Mouse (Mus musculus) cerebral cortex, adult 2 months (tissue): Measurements from ENCODE around the gene Taf13.

Experiments used
- WGBS: fragments of 180-500 bp; shearing (Covaris S2); methylation state at CpG from one replicate; pipeline ENCODE4 v1.1.7; 2018; 5-methylcytosine and 5-hydroxymethylcytosine counted together

The Taf13 gene

DNA sequence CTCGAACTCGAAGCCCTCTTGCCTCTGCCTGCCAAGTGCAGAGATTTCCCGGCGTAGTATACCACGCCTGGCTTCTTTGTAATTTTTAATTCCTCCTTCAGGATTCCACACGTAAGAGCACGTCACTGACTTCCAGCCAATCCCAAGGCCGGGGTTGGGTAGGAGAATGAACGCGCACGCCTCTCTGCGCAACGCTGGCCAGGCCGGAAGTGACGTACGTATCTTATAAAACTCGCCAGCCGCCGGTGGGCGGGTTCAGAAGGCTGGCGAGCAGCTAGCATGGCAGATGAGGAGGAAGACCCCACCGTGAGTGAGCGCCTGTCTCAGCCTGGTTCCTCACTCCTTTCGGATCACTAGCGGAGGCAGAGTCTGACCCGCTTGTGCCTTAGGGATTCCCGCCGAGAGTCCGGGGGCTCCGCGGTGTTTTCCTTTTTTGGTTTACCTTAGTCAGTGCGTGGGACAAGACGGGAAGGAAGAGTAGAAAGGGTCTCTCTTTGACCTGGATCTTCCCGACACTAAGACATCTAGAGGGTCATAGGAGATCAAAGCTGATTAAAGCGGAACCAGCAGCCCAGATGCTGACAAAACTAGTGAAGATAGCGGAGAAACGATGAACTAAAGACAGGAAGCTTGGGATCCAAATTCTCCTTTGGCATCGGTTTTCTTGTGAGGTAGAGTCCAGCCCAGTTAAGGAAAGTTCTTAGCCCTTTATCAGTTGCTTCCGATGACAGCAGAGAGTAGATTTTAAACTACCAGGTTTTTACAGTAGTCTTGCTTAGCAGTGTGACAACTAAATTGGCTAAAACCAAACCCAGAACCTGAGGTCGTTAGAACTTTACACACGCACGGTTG, at the start of gene Taf13:
Gene Taf13, plus strand, starts transcription at position 256 of the 852 bp plus-strand sequence.
- under 1% methylated on average over 42 of the region's 42 CpGs for WGBS

DNA sequence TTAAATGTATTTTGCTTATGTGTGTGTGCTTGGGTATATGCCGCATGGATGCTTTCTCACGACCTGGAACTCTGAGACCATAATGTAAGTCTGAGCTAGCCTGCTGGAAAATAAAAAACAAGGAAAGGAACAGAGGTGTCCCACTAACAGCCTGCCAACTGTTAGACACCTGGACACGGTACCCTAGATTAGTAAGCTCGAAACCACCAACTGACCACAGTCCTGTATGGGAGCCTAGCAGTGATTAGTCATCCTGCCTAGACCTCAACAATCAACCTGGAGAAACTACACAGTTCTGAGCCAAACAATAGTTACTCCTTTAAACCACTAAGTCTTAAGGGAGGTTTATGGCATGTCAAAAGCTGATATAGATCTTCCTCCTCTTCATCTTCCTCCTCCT, 48.1 kb upstream of the Taf13 start:
- 92% methylated on average over 4 of the region's 4 CpGs for WGBS

DNA sequence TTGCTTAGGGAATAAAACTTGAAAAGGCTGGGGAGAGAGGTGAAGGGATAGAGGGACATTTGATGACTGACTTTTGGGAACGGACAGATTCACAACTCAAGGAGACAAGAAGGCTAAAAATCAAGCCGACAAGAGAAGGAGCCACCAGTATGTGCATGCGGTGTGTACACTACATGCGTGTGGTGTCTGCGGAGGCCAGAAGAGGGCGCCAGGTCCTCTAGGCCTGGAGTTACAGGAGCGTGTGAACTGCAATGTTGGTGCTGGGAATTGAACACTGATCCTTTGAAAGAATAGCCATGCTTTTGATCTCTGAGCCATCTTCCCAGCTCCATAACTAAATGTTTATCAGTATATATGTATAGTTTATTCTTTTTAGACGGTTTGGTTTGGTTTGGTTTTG, 43.0 kb upstream of the Taf13 start:
- WGBS: 97% methylated on average over 8 of the region's 8 CpGs

DNA sequence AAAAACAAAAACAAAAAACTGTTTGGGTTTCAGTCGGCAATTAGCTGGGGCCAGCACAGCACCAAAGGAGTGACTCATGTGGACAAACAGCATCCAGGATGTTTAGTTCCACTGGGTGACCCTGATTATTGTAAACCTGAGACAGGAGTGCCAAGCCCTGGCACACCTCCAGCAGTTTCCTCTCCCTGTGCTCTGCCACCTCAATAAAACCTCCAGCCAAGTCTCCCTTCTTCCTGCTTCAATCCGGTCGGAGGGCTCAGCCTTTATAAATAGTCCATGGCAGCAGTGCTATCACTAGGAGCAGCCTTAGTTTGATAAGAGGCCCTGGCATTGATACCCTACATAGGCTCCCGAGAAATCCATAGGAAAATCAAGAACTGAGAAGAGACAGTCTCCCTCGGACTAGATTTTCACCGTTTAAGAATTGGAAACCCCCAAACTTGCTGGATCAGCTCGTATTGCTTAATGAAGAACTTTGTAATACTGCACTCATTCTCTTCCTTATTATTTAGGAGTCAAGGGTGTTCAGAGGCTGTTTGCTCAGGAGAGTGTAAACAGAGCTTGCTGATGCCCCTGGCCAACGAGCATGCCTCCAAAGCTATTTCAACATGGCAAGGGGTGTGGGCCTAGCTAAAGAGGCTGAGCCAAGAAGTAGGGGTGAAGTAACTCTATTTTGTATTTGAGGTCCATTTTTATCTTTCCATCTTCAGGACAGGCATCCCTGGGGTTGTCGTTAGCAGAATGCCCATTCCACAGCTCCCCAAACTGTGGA, 38.2 kb upstream of the Taf13 start:
- 60% methylated on average over 9 of the region's 9 CpGs for WGBS

DNA sequence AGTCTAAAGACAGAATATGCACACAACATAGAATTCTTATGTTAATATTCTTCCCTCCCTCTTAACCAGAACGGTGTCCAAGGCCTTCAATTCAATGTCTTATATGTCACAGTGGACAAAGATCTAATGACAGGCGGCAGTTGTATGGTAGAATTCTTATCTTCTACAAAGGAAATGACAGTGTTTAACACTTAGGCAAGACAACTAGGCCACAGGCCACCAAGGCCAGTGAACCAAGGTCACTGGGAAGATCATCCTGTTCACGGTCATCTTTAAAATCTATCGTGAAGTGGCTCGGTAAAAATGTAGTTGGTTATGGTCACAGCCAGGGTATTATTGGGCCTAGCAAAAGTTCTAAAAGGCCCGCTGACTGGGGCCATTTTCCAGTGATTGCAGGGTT, 37.5 kb upstream of the Taf13 start, which contains the start of gene 1700013F07Rik:
Gene 1700013F07Rik, plus strand, starts transcription at position 200 of the 400 bp plus-strand sequence.
- 95% methylated on average over 6 of the region's 6 CpGs for WGBS

DNA sequence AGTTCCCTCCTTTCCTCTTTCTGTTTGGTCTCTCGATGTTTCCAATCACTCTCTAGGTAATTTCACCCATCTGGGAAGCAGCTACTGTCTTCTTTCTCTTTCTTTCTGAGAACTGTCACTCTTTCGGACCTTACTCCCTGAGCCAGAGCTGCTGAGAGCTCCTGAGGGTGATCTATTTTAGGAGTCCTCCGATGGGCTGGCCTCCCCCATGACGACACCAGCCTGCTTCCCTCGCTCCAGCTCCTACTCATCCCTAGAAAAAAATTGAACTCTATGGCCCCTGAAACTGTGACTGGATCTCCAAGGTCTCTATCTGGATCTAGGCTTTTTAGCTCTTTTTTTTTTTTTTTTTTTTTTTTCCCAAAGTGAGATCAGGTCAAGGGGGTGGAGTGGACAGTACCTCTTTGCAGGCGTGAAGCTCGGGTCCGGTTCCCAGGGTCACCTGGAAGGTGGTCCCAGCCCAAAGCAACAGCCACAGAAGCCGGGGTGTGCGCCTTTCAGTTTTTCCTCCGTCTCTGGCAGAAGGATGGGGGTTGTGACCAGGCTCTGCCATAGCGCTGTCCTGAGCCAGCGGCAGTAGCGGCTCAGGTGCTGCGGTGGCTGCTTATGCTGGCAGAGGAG, 35.5 kb upstream of the Taf13 start:
- WGBS: 7% methylated on average over 15 of the region's 15 CpGs

DNA sequence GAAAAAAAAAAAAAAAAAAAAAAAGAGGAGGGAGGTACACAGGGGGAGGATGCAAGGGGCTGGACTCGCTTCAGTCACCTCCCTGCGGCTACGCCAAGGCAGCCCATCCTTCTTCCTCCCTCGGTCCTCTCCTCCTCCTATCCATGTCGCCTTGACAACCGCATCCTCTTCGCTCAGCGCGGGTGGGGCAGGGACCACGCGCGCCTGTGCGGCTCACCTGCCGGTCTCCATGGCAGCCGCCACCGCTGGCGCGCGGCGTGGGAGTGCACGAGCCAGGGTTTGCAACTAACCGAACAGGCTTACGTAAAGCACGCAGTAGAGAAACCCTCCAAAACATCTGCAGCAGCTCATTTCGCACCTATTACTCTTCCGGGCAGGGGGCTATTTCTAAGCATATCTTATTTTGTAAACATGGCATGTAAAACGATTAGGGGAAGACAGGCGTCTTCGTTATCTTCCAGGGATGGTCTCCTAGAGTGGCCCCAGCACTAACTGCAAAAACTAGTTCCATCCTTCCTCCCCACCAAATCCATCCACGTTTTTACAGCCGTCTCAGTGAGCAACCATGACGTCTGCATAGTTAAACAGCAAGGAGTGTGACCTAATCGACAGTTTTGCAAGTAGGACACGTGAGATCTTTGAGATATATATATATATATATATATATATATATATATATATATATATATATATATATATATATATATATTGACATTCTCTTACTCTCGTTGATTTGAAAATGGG, 34.8 kb upstream of the Taf13 start, which contains the start of gene 5330417C22Rik:
Gene 5330417C22Rik, minus strand, starts transcription at position 20 of the 744 bp plus-strand sequence.
- 1% methylated on average over 35 of the region's 35 CpGs for WGBS

DNA sequence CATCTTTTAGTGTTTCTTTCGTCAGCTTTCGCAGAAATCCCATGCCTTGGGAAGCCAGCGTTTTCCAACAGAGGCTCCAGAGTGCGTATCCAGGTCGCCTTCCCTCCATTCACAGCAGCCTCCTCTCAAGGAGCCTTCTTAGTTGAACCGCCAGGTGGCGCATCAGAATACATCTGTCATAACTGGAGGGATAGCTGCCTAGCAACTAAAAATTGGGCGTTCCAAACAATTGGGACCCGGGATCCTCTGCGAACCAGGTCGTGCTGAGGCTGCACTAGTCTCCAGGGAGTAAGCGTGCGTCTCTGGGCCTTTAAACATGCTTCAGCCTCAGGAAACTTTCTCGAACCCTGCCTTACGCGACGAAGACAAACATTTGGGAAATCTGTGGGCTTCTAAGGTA, 34.2 kb upstream of the Taf13 start:
- 2% methylated on average over 17 of the region's 17 CpGs for WGBS

DNA sequence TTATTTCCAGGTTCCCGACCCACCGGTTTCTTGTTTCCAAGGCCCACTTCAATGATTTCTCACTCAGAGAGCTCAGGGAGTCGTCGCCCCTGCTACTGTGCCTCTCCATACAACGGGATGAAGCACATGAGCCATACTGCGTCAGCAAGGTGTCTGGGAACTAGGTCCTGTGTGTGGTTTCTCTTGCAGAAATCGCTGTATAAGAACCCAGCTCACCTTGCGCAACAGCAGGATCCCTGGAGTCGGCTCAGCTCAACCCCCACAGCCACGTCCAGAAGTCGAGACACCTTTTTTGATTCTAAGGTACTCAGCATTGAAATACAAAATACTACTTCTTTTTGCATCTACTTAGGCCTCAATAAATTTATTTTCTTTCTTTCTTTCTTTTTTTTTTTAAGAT, 29.2 kb upstream of the Taf13 start:
- WGBS: 87% methylated on average over 11 of the region's 11 CpGs

DNA sequence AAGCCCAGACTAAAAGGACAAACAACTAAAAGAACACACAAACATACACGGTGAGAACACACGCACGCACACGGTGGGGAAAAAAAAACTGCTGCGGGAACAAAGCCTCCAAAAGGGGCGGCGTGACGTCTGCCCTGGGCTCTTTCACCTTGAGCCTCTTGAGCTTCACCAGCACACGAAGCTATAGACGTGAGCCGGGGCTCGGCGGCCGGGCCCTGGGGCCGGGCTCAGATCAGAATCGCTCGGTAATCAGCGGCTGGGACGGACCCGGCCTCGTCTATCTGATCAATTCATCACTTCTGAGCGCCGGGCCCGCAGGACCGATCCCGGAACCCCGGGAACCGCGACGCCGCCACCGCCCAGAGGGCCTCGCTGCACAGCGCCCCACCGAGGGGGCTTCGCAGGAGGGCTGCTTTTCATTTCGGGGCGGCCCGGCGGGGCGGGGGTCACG, 17.4 kb upstream of the Taf13 start:
- WGBS: under 1% methylated on average over 42 of the region's 42 CpGs

DNA sequence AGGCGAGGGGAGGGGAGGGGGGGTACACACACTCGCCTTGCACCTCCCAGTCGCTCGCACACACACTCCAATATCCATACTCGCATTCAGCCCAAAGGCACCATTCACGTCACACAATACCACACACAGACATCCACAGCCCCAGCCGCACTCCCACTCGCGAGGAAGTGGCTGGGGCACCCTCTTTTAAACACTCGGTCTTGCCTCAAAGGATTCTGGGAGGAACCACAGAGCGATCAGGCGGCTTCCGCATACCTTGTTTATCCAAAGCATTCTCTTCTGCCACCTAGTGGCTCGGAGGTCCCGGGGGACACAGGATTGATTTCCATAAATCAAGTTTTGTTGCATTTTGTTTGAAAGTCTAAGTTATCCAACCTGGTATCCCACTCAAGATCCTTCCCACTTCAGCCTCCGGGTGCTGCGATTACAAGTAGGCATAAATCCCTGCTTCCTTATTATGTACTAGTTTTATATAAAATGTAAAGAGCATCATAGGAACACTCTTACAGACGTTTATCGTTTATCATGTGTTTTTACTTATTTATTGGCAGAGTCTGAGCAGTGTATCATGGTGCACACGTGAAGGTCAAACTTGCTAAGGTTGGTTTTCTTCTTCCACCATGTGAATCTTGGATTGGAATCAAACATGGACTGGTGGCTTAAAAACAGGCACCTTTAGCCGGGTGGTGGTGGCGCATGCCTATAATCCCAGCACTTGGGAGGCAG, 16.7 kb upstream of the Taf13 start:
- 18% methylated on average over 22 of the region's 22 CpGs for whole genome bisulfite sequencing

DNA sequence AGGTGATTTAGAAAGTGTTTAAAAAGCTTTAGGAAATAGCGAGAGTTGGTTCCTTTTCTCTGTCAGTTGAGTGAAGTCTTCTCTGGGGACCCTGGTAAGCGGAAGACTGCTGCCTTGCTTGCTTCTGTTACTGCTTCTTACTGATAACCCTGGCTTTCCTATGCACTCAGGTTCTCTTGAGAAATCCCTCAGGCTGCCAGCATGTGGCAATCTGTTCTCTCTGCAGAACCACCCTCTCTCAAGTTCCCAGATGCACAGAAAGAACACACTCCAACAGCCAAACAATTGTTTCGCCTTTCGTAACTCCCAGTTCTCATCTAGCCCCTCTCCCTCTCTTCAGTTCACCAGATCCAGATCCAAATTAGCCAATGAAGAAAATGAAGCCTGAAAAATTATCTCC, 13.6 kb upstream of the Taf13 start:
- WGBS: 91% methylated on average over 4 of the region's 4 CpGs

DNA sequence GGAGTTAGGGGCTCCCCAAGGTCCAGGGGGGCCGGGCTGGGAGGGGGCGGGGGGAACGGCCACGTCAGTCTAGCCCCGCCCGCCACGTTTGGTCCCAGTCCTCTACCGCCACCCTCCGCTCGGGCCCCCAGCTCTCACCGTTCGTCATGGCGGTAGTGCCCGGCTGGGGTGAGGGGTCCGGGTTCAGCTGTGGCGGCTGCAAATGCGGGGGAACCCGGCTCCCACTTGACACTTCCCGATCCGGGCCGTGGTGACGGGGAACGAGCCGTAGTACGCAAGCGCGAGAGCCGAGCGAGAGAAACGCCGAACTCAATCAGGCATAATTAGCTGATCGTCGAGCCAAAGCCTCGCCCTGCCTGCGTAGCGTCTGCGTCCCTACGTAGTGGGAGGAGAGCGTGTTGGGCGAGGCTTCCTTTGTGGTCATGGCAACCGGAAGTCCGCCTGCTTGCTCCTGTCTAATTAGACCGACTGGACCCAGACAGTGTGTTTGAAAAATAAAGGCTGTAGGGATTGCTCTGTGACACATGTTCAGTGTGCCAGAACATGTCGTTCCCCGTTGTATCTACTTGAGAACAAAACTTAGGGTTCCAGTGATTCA, 9.3 kb upstream of the Taf13 start, which contains the start of gene Tmem167b:
Gene Tmem167b, minus strand, starts transcription at position 334 of the 598 bp plus-strand sequence.
- 0% methylated on average over 45 of the region's 45 CpGs for WGBS

DNA sequence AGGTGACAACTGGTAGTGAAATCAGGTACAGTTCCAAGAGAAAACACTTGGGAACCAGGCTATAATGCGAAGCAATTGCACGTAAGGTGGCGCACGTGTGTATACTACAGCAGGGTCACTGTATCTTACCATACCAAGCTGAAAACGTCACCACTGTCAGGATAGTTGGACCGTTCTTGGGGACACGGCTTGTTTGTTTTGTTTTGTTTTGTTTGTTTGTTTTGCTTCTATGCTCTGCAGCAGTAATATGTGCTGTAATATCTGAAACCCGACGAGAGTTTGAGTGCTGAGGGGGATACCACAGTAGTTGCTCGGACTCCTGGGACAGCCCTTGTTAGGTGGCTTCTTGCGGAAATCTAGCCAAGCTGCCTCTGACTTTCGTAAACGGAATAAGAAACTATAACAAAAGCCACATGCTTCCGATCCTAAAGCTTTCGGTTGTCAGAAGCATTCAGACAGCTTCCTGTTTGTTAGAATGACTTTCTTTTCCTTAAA, 8.7 kb upstream of the Taf13 start:
- WGBS: under 1% methylated on average over 15 of the region's 15 CpGs

DNA sequence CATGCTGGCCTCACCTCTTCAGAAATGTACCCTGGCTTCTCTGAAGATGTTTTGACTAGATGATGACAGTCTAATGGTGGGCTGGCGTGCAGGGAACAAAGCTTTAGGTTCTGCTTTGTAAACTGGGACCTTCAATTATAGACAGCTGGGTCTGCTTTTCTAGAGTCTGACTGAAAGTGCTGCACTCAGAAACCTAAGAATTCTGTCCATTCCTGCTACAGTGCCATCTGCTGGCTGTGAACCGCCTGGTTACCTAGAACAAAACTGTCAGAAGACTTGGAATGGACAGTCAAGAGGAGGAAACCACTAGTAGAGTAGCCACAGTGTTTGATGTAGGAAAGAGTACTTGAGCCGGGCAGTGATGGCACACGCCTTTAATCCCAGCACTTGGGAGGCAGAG, 8.2 kb upstream of the Taf13 start:
- 3% methylated on average over 4 of the region's 4 CpGs for WGBS

DNA sequence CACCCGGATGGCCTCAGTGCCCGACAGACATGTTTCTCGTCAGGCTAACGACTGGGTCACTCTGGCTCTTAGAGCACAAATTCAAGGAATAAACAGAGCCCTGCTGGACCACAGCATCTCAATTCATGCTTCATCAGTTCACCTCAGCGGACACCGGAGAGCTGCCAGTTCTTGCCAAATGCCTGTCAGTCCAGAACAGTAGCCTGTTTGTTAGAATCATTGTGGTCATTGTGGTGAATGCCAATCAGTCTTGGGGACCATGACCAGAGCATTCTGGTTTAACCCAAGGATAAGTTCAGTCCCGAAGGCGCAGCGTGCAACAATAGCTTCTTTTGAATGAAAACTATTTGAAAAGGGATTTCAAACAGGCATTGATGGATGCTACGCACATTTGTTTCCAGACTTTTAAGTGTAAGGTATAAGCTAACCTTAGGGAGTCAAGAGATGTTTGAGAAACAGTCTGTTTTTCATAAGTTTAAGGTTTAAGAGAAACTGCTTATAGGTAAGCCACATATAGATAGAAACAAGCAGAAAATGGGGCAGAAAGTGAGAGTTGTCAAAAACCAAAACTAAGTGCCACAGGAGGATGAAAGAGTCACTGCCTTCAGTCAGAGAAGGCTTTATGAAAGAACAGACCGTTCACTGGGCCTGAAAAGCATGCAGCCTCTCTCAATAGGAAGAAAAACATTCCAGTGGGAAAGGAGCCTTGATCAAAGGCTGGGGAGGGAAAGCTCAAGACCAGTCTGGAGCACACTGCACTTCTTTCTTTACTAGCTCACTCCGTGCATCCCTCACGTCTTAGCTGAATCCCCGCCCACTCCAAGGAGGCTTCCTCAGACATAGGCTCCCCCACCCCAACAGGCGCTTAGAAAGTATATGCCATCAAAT, 3.3 kb upstream of the Taf13 start:
- WGBS: 40% methylated on average over 15 of the region's 15 CpGs

DNA sequence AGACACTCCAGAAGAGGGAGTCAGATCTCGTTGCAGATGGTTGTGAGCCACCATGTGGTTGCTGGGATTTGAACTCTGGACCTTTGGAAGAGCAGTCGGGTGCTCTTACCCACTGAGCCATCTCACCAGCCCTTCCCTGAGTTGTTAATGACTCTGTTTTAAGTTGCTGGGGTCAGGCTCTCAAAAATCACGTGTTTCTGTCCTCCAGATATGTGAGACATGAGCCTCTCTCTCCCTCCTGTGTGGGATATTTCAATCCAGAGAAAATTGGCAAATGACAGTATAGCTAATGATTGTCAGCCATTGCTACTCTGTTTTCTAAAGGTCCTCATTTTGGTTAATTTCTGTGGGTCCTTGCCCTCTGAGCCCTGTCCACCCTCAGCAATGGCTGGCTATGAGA, 1.9 kb upstream of the Taf13 start:
- WGBS: 71% methylated on average over 3 of the region's 3 CpGs

DNA sequence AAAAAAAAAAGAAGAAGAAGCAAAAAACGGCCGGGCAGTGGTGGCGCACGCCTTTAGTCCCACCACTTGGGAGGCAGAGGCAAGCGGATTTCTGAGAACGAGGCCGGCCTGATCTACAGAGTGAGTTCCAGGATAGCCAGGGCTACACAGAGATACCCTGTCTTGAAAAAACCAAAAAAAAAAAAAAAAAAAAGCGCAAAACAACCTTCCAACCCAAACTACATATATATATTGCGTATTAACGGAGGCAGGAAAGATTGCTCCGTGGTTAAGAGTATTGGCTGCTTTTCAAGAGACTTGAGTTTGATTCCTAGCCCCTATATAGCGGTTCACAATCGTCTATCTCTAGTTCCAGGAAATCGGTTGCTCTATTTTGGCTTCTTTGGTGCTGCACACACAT, 685 bp upstream of the Taf13 start:
- WGBS: 84% methylated on average over 14 of the region's 14 CpGs
